Mouse (Mus musculus) forebrain, embryonic 11.5 days (tissue): ENCODE results near the gene Klhdc7b. TPM values are rescaled to one million over a fixed set of nuclear protein-coding genes. Genes with fewer than 3 reads are reported as not detected.

Experiments
- ATAC-seq: fragments of 200-750 bp; cut with Nextera tagmentation; replicated peaks from 2 replicates; pipeline ENCODE4 v1.8.0; 2017; ENCODE audit warnings: moderate TSS enrichment; ENCODE audit not compliant: low FRiP score
- DNase-seq: peaks from one replicate; pipeline ENCODE4 v3.0.0-alpha.2; 2017; ENCODE audit warnings: low spot score
- H3K27ac ChIP-seq: fragments of 300-500 bp; sonication (generic); 2 replicates; pipeline ENCODE4 v1.5.1; 2014; ENCODE audit warnings: low read depth, low read length
- H3K27me3 ChIP-seq: fragments of 300-500 bp; sonication (generic); 2 replicates; pipeline ENCODE4 v1.6.1; 2014; ENCODE audit warnings: mild to moderate bottlenecking, low read length, mixed read lengths; ENCODE audit not compliant: control insufficient read depth, insufficient read depth
- H3K36me3 ChIP-seq: fragments of 300-500 bp; sonication (generic); 2 replicates; pipeline ENCODE4 v1.6.1; 2014; ENCODE audit warnings: mild to moderate bottlenecking, low read length, moderate library complexity, mixed read lengths; ENCODE audit not compliant: control insufficient read depth, insufficient read depth
- H3K4me1 ChIP-seq: fragments of 300-500 bp; sonication (generic); replicated peaks from 2 replicates; pipeline ENCODE4 v1.6.1; 2014; ENCODE audit warnings: low read length, mixed read lengths; ENCODE audit not compliant: control insufficient read depth, insufficient read depth
- H3K4me2 ChIP-seq: fragments of 300-500 bp; sonication (generic); 2 replicates; pipeline ENCODE4 v1.6.1; 2014; ENCODE audit warnings: low read depth, mild to moderate bottlenecking, low read length, moderate library complexity, mixed read lengths; ENCODE audit not compliant: severe bottlenecking
- H3K4me3 ChIP-seq: fragments of 300-500 bp; sonication (generic); 2 replicates; pipeline ENCODE4 v1.5.1; 2014; ENCODE audit warnings: low read depth, low read length
- H3K9ac ChIP-seq: fragments of 300-500 bp; sonication (generic); 2 replicates; pipeline ENCODE4 v1.6.1; 2014; ENCODE audit warnings: low read length
- H3K9me3 ChIP-seq: fragments of 300-500 bp; sonication (generic); 2 replicates; pipeline ENCODE4 v1.6.1; 2016; ENCODE audit warnings: low read length, mixed read lengths; ENCODE audit not compliant: control insufficient read depth
- WGBS: fragments of 180-500 bp; shearing (Covaris S2); extraction: QIAGEN DNeasy Blood & Tissue Kit; methylation state at CpG from one replicate; pipeline ENCODE4 v1.1.7; 2014; 5-methylcytosine and 5-hydroxymethylcytosine counted together
- polyA plus RNA-seq: library from polyadenylated mRNA; unstranded; fragments of >200 nt; fragmentation: Nextera tagmentation; extraction: Ambion mirVana; gene quantifications from 2 replicates; pipeline ENCODE4 v1.2.1, GENCODE M21; 2014

The Klhdc7b gene
- polyA plus RNA-seq, 1 experiment from 2014 or later: not detected

DNA sequence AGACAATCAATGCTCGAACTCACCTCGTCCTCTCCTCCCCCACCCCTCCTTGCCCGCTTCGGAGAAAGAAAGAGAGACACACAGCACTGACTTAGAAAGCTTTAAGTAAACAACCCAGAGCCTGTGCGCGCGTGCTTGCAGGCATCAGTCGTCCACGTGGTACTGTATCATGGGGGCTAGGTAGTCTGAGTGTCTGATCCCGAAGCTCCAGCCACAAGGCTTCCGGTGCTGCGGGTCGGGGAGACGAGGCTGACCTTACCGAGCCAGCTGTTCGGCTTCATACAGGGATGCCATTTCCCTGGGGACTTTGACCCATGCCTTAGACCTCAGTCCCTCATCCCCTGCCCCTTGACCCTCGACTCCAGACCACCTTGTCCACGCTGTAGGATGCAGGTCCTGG is 7.4 kb upstream of the Klhdc7b start:
- WGBS: 7% methylated on average over 18 of the region's 18 CpGs
- Histone ChIP-seq H3K4me1 (peaks cover 13% of the 10 kb centered on the region), H3K9ac (no peak overlapping the region), H3K36me3 (no peaks in the 10 kb centered on the region), H3K4me3 (no peak overlapping the region), H3K27me3 (peaks cover 42% of the 10 kb centered on the region), H3K4me2 (no peak overlapping the region), H3K27ac (no peak overlapping the region), H3K9me3 (no peaks in the 10 kb centered on the region)
- ATAC-seq: no peak
- DNase-seq: no peak

DNA sequence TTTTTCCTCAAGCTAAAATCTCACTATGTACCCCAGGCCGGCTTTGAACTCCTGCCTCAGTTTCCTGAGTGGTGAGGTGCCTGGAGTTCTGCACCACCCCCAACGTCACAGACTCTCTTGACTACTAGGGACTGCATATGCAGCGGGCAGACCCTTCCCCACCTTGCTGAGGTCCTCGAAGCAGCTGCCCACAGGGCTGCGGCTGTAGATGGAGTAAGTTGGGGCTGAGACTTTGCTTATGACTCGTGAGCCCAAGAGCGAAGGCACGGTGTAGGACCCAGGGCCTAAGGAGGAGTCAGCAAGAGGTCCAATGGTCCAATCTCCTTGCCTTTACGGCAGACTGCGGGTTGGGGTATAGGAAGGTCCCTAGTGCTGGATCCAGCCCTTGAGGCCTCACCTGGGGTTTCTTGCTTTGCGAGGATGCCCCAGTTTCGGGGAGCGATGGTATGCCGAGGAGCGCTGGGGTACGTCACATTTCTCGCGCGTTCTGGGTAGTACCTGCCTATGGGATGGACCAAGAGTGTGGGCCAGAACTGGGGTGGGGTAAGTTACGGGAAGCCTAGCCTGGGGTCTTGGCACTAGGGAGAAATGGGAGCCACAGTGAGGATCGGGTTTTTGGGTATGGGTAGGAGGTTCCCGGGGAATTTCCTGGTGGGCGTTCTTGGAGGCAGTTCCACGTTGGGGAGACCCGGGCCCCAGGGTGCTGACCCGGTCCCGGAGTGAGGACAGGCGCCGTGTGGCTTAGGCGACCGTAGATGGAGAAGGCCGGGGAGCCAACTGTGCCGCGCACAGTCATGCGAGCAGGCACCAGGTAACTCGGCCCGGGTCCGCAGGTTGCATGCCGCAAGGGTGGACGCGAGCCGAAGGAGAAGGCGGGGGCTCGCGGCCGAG is 6.5 kb upstream of the Klhdc7b start:
- WGBS: 12% methylated on average over 46 of the region's 46 CpGs
- Histone ChIP-seq H3K9me3 (no peaks in the 10 kb centered on the region), H3K9ac (peak overlapping the region; percentile 43; the same call in 1 of the 2 replicates), H3K36me3 (no peaks in the 10 kb centered on the region), H3K4me3 (peak overlapping the region; percentile 35), H3K27ac (no peak overlapping the region), H3K4me2 (peak overlapping the region; percentile 68), H3K27me3 (peaks cover 42% of the 10 kb centered on the region), H3K4me1 (peaks cover 13% of the 10 kb centered on the region)
- ATAC-seq (no peak), DNase-seq (no peak)

GRCm38 (mm10) chr15:89378831-89379401 is 5.8 kb upstream of the Klhdc7b start, which contains the start of gene Odf3b:
Odf3b (minus strand) TSS chr15:89379282.
- Histone ChIP-seq H3K9ac (peak within 1 kb of the TSS; percentile 43; the same call in 1 of the 2 replicates), H3K4me2 (peak within 1 kb of the TSS; percentile 68), H3K27ac (no peak within 1 kb of the TSS), H3K4me3 (peak within 1 kb of the TSS; percentile 35), H3K27me3 (peaks cover 42% of the 10 kb centered on the region), H3K36me3 (no peaks in the 10 kb centered on the region), H3K4me1 (peaks cover 13% of the 10 kb centered on the region), H3K9me3 (no peaks in the 10 kb centered on the region)
- DNase-seq: no peak
- under 1% methylated on average over 33 of the region's 33 CpGs for WGBS
- no peak for ATAC-seq

DNA sequence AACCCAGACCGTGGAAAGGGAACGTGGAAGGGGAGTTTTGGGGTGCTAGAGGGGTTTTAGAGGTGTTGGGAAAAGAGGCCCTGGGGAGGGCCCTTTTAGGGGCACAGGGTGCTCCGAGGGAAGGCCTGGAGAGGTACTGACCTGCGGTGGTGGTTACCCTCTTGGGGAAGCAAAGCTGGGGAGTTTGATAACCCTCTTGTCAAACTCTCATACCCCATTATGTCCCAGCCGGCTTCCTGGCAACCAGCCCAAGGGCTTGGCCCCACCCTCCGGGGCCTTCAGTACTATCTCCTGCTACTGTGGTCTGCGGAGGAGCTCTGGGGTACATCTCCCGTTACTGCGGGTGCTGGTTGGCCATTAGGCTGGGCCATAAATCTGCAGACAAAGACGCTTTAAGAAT is 5.3 kb upstream of the Klhdc7b start:
- Histone ChIP-seq H3K27me3 (peaks cover 42% of the 10 kb centered on the region), H3K36me3 (no peaks in the 10 kb centered on the region), H3K4me1 (peaks cover 9% of the 10 kb centered on the region), H3K9me3 (no peaks in the 10 kb centered on the region), H3K27ac (no peak overlapping the region), H3K4me2 (peak overlapping the region; percentile 68), H3K9ac (no peak overlapping the region), H3K4me3 (peak overlapping the region; percentile 35)
- DNase-seq: no peak
- WGBS: 11% methylated on average over 10 of the region's 10 CpGs
- no peak for ATAC-seq

- Histone ChIP-seq H3K9ac (no peak overlapping the region), H3K4me1 (no peaks in the 10 kb centered on the region), H3K9me3 (no peaks in the 10 kb centered on the region), H3K27me3 (no peaks in the 10 kb centered on the region), H3K4me3 (no peak overlapping the region), H3K27ac (no peak overlapping the region), H3K4me2 (no peak overlapping the region), H3K36me3 (no peaks in the 10 kb centered on the region)
- 48% methylated on average over 12 of the region's 12 CpGs for WGBS
- no peak for DNase-seq
- ATAC-seq: no peak
Observed at GRCm38 (mm10) chr15:89387127-89387526, 2.4 kb downstream of the Klhdc7b start.

DNA sequence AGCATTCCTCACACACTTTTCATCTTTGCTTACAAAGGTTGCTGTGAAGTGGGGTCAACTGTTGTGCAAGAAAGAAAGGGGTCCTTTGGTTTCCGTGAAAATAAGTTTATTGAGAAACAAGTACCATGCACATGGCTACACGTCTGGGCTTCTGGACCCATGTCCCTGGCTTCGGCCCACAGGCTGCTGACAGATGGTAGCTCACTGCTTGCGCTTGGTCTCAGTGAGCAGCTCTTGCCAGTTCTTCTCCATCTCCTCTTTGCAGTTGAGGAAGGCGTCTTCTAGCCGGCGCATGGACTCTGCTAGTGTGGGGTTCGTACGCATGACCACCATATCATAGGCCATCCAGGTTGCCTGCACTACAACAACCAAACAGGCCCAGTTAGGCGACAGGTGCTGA is 5.4 kb downstream of the Klhdc7b start:
- H3K36me3 ChIP-seq: no peaks in the 10 kb centered on the region
- H3K27ac ChIP-seq: no peak overlapping the region
- DNase-seq (no peak), ATAC-seq (no peak)
- H3K9ac ChIP-seq: no peak overlapping the region
- no peak overlapping the region for H3K4me3 ChIP-seq
- no peaks in the 10 kb centered on the region for H3K4me1 ChIP-seq
- no peak overlapping the region for H3K4me2 ChIP-seq
- H3K9me3 ChIP-seq: no peaks in the 10 kb centered on the region
- no peaks in the 10 kb centered on the region for H3K27me3 ChIP-seq
- 88% methylated on average over 10 of the region's 10 CpGs for WGBS

DNA sequence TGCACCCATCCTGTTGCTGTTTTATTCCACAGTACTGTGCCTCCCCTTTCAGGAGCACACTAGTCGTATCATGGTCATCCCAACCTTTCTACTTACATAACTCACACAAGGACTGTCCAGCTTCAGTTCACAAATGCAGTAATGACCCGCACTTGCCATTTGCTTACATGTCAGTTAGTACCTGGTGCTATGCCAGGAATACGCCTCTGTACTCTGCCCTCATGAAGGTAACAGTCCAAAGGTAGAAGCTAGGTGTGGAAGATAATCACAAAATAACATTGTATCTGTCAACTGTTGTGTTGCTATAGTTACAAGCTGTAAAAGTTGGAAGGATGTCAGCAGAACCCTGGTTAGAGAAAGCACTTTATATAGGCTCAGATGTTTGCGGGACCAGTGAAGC is 12.2 kb downstream of the Klhdc7b start:
- Histone ChIP-seq H3K9ac (no peak overlapping the region), H3K4me2 (no peak overlapping the region), H3K27ac (no peak overlapping the region), H3K4me3 (no peak overlapping the region), H3K36me3 (no peaks in the 10 kb centered on the region), H3K4me1 (no peaks in the 10 kb centered on the region), H3K9me3 (no peaks in the 10 kb centered on the region), H3K27me3 (no peaks in the 10 kb centered on the region)
- no peak for ATAC-seq
- no peak for DNase-seq
- WGBS: 93% methylated on average over 4 of the region's 4 CpGs

GRCm38 (mm10) chr15:89398146-89398545 is 13.4 kb downstream of the Klhdc7b start:
- no peaks in the 10 kb centered on the region for H3K27me3 ChIP-seq
- 70% methylated on average over 2 of the region's 2 CpGs for WGBS

More at GRCm38 (mm10) chr15:89398146-89398545, 13.4 kb downstream of the Klhdc7b start:
- Histone ChIP-seq H3K4me2 (no peak overlapping the region), H3K9me3 (no peaks in the 10 kb centered on the region), H3K9ac (no peak overlapping the region), H3K36me3 (no peaks in the 10 kb centered on the region), H3K4me3 (no peak overlapping the region), H3K4me1 (no peaks in the 10 kb centered on the region), H3K27ac (no peak overlapping the region)
- ATAC-seq: no peak
- DNase-seq: no peak
